In the genomic region with DNA sequence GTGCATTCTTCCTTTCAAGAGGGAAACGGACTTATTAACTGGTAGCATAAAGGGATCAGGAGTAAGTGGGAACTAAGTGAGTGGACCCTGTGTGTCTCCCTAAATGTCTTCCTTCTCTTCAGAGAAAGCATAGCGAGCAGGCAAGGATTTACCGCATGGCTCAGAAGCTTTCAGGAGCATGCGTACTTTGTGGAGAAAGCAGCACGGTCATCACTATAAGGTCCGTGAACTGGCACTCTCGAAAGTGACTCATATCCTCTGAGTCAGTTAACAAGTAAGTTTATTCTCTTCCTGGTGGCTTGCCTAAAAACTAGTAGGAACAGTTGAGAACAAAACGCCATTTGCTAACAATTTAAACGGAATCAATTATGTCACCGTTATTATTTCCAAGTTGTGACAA, we compare ENCODE assay signal across 14 mouse cellular contexts.
DNase-seq lines count a peak whose midpoint lies in the region; ATAC-seq lines count a peak whose summit lies in the region.
"Had no signal": no experiment of that assay in that cellular context is flagged by ENCODE, and none has a peak within 500 bp of the region (broad histone marks: within the 10 kb centered on the region; RNA-seq: fewer than 3 reads in every experiment).

No protein-coding gene starts in this region.

- WGBS in hindbrain, embryonic 11.5 days: 90% methylated on average over 10 of the region's 10 CpGs
- WGBS in midbrain, embryonic 13.5 days: 90% methylated on average over 10 of the region's 10 CpGs

- intact Hi-C loops in heart, postnatal 14 days (cut with DNase I): no loop called here

- H3K9me3 ChIP-seq in hindbrain, embryonic 11.5 days (ENCODE audit: control insufficient read depth, low read length): no peaks in the 10 kb centered on the region
- H3K9me3 ChIP-seq in midbrain, embryonic 13.5 days: no peaks in the 10 kb centered on the region
- H3K9me3 ChIP-seq: neural tube, embryonic 13.5 days had no signal

- no peaks in the 10 kb centered on the region for H3K27me3 ChIP-seq in hindbrain, embryonic 11.5 days (ENCODE audit: control insufficient read depth, insufficient read depth, low read length)
- H3K27me3 ChIP-seq in midbrain, embryonic 13.5 days: no peaks in the 10 kb centered on the region
- H3K27me3 ChIP-seq: neural tube, embryonic 13.5 days had no signal

- no peak overlapping the region for H3K9ac ChIP-seq in hindbrain, embryonic 11.5 days (ENCODE audit: low read depth, low read length)
- H3K9ac ChIP-seq in midbrain, embryonic 13.5 days (replicated peaks): no peak overlapping the region
- H3K9ac ChIP-seq: neural tube, embryonic 13.5 days had no signal

- H3K4me2 ChIP-seq in hindbrain, embryonic 11.5 days (replicated peaks; ENCODE audit: low read depth, low read length): no peak overlapping the region
- no peak overlapping the region for H3K4me2 ChIP-seq in midbrain, embryonic 13.5 days (replicated peaks)
- H3K4me2 ChIP-seq: neural tube, embryonic 13.5 days had no signal

- no peak overlapping the region for H3K27ac ChIP-seq in hindbrain, embryonic 11.5 days (ENCODE audit: low read depth, low read length)
- no peak overlapping the region for H3K27ac ChIP-seq in midbrain, embryonic 13.5 days
- H3K27ac ChIP-seq: neural tube, embryonic 13.5 days had no signal

- H3K36me3 ChIP-seq in hindbrain, embryonic 11.5 days (ENCODE audit: control insufficient read depth, insufficient read depth, low read length): no peaks in the 10 kb centered on the region
- H3K36me3 ChIP-seq in midbrain, embryonic 13.5 days: no peaks in the 10 kb centered on the region
- H3K36me3 ChIP-seq: neural tube, embryonic 13.5 days had no signal

- no peak overlapping the region for H3K4me3 ChIP-seq in hindbrain, embryonic 11.5 days (ENCODE audit: low read depth, low read length)
- H3K4me3 ChIP-seq in midbrain, embryonic 13.5 days (replicated peaks): no peak overlapping the region
- H3K4me3 ChIP-seq: neural tube, embryonic 13.5 days had no signal

- no peaks in the 10 kb centered on the region for H3K4me1 ChIP-seq in hindbrain, embryonic 11.5 days (replicated peaks; ENCODE audit: control insufficient read depth, insufficient read depth, low read length)
- 0 out of 2 replicates have a peak, but pooled peaks cover 3% of the 10 kb centered on the region for H3K4me1 ChIP-seq in midbrain, embryonic 13.5 days (replicated peaks)
- H3K4me1 ChIP-seq: neural tube, embryonic 13.5 days had no signal

- ATAC-seq in hindbrain, embryonic 11.5 days (ENCODE audit: low FRiP score): no peak
- no peak for ATAC-seq in midbrain, embryonic 13.5 days
- ATAC-seq: CD4-positive, CD25-positive, alpha-beta regulatory T cell, adult 4 months; midbrain, embryonic 16.5 days had no signal

- peak; percentile 92 for DNase-seq in heart, adult 11 months
- no peak for DNase-seq in heart, postnatal 14 days
- DNase-seq in urinary bladder, adult 18-20 months (ENCODE audit: low spot score in 2 of 2): peak; percentile 14 to 39
- DNase-seq in urinary bladder, adult 2 months (ENCODE audit: low spot score): no peak
- peak; percentile 65 to 66 for DNase-seq in adrenal gland, postnatal 36 days
- peak; percentile 34 for DNase-seq in skeletal muscle tissue, adult 2 months (ENCODE audit: low read depth, low spot score)
- DNase-seq in hindbrain, embryonic 11.5 days (ENCODE audit: low spot score): no peak
- DNase-seq: cerebellum, adult 8-10 months; kidney, postnatal 25 days; retina, postnatal 1 day had no signal

Comparison
In these comparisons a context has a peak if more than half of its experiments do, and no peak if none do; other contexts are left out.
1. DNase-seq: peak in heart, adult 11 months (single experiment), urinary bladder, adult 18-20 months (2 of 2), adrenal gland, postnatal 36 days (2 of 2) and skeletal muscle tissue, adult 2 months (single experiment); none in heart, postnatal 14 days (0 of 2), urinary bladder, adult 2 months (single experiment) and hindbrain, embryonic 11.5 days (single experiment).